Mouse (Mus musculus) granulocyte monocyte progenitor cell, adult 5-6 weeks (primary cell): Measurements from ENCODE around the gene Nat8l. TPM values are rescaled to one million over a fixed set of nuclear protein-coding genes. Genes with fewer than 3 reads are reported as not detected.
A peak's percentile ranks its signal among the peaks of the same experiment; 100 is the strongest.
"Not testable (repeated sequence)": the region's sequence is repeated elsewhere in the genome, so short reads cannot be mapped to it uniquely, and the experiment has no call there.

Experiments used
- ATAC-seq: replicated peaks from 2 replicates; pipeline ENCODE4 v1.8.0; 2016; ENCODE audit warnings: mild to moderate bottlenecking, moderate TSS enrichment, inconsistent platforms; ENCODE audit not compliant: poor library complexity, severe bottlenecking
- total RNA-seq, 2 experiments: library from RNA; stranded (forward) in 1 of 2; stranded (reverse) in 1 of 2; fragments of 200-712, 200-1000 nt in 1 of 2; fragments of >200 nt in 1 of 2; fragmentation: Nextera tagmentation in 1 of 2; gene quantifications; 2 replicates each; pipeline ENCODE4 v1.2.3; 2014 to 2017

Gene Nat8l
- total RNA-seq (2014; fragmentation: Nextera tagmentation), result 4.8 and 6.3 TPM in 2 replicates
- 1.7 and 2.2 TPM in 2 replicates for total RNA-seq (2017)

DNA sequence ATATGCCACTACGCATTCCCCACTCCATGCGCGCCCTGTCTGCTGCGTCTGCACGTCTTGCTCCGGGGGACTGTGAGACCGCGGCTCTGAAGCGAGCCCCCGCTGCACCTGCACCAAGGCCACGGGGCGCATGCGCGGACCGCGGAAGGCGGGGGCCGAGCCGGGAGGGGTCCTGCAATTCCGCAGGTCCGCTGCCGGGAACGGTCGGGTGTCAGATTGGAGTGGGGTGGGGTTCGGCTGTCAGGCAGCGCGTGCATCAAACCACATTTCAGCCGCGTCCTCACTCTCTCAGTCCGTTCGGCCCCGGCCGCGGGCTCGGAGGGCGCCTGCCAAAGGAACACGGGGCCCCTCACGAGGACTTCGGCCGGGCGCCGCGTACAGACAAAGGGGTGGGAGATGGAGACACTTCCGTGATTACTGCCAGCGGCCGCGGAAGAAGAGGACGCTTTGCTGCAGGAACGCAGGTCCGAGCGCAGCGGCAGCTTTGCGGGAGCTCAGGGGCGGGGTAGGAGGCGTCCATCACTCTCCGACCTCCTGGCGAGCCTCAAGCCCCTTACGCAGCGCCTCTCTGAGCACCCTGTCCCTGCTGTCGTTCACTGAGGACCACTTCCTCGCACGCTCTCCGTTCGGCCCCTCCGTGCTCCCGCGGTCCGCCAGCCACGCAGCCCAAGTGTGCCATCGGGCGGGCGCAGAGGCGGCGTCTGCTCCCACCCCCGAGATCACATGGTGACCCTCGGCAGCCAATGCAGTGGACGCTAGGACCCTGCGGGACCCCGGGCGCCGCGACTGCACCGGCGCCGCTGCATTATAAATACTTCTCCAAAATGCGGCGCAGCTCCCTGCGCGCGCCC lies at the start of gene Nat8l:
TSS of gene Nat8l (plus strand) at position 142 of the 851 bp plus-strand sequence.
- ATAC-seq, result peak; percentile 76

DNA sequence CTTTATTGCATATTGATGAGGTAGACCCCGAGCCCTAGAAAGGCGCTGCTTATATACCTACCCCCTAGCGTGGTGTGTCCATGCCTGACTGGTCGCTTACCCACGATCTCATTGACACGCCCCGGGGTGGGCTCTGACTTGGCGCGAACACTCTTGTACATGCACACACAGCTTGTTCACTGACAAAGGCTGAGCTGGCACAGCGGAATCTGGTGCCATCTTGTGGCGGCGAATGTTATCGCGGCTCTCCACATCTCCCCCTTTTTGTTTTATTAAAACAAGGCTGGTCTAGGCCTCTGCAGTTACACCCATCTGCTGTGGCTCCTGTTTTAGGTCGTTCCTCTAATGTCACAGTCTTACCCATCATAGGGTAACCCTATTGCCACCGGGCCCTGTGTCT lies 48.7 kb upstream of the Nat8l start:
- ATAC-seq, result not testable (repeated sequence)

DNA sequence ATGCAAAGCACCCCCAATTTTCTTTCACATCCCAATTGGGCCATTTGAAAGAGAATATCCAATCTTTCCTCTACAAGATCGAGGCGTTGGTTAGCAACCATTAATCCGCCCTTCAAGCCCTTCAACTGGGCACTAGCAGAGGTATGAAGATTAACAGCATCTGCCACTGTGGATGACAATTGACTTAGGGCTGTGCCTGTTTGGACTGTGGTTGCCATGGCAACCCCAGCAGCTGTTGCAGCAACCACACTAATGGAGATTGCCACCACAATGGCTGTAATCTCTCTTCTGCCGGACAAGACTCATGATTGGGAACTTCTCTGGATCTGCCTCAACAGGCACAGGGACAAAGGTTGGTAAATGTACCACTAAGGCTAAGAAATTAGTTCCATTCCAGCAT lies 47.5 kb upstream of the Nat8l start:
- ATAC-seq, result no peak

DNA sequence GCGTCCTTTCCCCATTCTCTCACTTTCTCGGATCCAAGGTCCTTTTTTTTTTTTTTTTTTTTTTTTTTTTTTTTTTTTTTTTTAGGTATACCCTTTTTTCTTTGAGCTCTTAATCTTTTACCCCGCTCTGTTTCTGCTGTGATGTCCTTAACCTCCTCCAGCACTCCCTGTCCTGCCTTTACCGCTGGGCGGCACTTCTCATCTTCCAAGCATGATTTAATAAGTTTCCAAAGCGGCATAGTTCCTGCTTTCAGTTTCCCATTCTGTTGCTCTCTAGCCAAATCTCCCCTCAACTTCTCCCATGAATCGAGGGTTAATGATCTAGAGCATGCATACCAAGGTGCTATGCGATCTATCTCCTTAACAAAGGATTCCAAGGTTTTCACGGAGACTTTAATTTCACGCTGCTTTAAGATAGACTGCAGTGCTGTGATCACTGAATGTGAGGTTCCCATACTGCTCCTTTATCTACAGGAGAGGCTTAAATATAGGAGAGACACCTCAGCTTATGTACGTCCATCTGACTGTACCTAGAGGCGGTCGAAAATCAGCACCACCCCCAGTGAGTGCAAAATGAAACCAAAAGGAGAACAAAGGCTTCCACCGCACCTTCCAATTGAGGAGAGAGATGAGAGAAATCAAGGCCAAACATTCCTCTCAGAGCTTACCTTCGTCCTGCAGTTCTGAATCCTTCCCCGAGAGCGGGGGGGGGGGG lies 42.2 kb upstream of the Nat8l start:
- no peak for ATAC-seq

DNA sequence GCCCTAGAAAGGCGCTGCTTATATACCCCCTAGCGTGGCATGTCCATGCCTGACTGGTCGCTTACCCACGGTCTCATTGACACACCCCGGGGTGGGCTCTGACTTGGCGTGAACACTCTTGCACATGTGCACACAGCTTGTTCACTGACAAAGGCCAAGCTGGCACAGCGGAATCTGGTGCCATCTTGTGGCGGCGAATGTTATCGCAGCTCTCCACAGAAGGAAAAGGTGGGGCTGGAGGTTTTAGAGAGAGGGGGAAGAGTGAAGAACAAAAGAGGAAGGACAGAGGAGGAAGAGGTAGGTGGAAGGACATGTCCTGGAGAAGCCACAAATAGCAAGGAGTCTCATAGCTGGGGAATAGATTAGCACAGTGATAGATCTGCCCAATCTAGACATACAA lies 41.4 kb upstream of the Nat8l start:
- ATAC-seq, result peak; percentile 88

DNA sequence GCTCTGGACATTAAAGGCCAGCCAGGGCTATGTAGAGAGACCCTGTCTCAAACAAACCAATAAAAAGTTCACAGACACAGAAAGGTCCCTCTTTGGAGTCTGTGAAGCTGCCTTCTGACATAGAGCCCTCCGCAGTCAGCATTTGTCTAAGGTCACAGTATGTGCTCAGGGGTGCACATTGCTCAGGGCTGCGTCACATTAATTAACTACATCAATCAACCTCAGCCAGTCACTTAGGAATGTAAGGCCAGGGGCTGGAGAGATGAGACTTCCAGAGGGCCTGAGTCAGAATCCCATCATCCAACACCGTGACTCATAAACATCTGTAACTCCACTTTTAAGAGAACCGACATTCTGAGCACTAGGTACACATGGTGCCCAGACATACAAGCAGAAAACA lies 39.9 kb upstream of the Nat8l start:
- no peak for ATAC-seq

DNA sequence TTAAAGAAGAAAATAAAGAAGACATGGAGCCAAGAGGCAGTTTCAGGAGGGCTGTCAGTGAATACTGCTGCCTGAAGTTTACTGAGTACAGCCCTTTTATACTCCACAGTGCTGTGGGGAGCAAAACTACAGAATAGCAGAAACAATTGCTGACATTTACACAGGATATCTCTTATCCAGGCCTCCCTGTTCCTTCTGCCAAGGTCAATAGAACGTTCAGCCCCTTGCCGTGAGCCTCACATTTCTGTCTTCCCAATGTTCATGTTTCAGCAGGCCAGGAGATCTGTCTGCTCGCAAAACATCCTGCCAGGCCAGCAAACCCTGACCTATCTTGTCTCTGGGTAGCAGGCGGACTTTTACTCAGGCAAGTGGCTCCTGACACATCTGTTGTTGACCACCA lies 36.4 kb upstream of the Nat8l start:
- no peak for ATAC-seq

DNA sequence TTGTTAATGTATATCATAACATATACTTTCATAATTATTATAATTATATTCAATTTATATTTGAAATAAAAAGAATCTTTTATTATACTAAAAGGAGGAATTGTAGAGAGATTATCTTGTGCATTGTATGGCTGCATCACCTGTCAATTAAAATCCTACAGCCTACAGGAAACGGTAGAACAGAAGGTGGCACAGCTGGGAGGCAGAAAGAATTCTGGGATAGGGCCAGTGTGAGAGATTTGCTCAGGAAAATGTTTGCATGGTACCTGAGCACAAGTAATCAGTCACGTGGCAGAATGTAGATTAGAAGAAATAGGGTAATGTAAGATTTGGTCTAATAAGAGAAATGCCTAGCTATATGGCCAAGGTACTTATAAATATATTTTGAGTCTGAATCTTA lies 21.0 kb upstream of the Nat8l start:
- no peak for ATAC-seq

DNA sequence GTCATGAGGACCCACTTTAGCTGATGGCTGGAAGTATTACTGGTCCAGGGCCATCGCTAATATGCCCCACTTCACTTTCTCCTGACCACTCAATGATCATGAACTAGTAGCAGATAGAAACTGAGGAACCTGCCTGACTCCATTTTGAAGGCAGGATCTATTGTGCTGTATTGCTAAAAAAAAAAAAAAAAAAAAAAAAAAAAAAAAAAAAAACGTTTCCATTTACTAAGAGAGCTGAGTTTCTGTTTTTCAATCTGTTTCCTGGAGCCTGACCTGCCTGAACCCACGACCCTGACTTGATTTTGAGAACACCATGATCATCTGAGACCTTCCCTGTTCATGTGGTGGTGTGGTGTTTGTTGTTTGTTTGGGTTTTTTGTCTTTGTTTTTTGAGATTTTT lies 19.5 kb upstream of the Nat8l start:
- no peak for ATAC-seq

DNA sequence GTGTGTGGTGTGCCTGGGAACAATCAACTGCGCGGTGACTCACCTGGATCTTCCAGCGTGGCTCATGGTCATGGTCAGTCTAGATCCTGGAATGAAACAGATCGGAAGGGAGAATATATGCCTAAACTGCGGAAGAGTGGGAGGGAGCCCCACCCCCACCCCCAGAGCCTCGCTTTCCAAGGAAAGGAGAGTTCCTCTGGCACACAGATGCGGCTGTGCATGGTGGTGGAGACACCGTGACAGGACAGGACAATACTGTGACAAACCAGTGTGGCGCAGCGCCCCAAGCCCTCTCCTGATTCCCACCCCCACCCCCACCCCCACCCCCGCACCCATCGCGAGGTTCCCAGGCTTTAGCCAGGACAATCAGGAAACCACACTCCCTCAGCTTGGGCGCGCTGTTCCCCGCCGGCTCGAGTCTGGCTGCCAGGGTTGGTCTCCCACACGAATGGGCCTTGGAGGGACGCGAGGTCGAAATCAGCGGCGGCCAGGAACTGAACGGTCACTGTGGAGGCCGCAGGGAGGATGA lies 13.0 kb upstream of the Nat8l start:
- ATAC-seq, result no peak

DNA sequence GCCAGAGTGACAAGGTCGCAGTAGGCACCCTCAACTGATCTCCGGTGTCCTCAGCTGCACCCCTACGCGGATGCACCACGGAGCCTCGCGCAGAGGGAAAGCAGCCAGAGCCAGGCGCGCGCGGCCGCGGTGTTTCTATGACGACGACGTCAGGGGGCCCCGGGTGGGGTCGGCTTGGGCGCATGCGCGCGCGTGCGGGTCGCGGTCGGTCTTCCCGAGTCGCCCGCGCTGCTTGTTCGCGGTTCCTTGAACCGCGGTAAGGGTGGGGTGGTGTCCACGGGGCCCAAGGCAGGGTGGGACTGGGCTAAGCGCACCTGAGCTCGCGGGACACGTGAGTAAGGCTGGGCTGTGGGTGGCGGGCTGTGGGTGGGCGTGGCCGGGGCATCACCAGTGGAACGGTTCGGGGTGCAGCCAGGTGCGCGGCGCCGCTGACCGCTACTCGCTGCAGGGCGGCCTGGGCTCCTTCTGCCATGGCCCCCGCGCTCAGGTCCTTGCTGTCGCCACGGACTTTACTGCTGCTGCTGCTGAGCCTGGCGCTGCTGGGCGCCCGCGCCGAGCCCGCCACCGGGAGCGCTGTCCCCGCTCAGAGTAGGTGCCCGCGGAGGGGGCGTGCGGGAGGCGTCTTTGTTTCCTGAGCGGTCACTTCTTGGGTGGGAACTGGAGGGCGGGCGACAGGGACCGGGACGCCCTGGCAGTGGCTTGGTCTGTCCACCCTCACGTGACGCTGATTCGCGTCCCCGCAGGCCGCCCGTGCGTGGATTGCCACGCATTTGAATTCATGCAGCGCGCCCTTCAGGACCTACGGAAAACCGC lies 12.3 kb upstream of the Nat8l start, which contains the start of gene Gm1673:
TSS of gene Gm1673 (plus strand) at position 125 of the 813 bp plus-strand sequence.
- ATAC-seq, result peak; percentile 71

DNA sequence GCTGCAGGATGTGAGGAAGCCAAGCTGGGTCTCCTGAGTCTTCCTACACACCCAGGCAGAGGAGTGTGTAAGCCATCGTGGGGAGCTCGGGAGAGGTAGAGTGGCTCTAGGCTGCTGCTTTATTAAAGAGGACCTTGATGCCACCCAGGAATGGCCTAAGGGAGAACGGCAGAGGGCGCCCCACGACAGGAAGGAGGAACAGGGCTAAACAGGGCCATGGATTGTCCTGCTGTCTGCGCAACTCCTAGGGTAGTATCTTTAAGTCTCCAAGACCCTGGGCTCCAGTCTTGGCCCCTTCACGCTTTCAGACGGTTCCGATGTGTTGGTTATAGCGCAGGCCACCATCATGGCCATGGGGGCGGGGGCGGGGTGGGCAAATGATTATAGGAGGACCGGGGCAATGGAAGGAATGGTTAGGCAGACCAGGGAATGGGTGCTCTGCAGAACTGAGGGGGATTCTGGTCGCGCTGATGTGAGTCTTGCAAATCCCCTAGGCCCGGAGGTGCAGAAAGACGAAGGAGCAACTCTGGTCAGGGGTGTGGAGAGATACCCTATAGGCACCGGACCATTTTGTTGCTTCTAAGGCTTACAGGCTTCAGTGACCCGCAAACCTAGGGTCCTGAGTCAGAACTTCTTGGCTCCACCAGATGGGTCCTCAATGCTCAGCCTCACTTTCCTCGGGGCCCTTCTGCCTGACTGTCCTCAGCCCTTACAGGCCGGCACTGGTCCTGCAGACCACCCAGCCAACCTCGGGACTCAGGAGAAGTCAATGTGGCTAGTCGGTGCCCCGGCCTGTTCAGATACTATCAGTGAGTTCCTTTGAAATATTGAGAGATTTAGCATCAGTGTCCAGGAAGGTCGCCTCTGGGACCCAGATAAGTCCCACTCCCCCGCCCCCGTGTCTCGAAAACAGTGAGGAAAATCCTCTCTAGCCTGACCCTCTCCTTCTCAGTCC lies 836 bp upstream of the Nat8l start:
- ATAC-seq, result 0 out of 2 replicates have a peak, but pooled peaks have one; percentile 20

DNA sequence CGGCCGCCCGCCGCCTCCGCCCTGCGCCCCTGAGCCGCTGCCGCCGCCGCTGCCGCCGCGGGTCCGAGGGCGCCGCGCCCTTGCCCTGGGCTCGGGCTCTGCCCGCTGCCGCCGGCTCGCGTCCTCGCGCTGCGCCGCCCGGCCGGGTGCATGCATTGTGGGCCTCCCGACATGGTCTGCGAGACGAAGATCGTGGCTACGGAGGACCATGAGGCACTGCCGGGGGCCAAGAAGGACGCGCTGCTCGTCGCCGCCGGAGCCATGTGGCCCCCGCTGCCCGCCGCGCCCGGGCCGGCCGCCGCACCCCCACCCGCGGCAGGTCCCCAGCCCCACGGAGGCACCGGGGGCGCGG lies 886 bp downstream of the Nat8l start:
- no peak for ATAC-seq

DNA sequence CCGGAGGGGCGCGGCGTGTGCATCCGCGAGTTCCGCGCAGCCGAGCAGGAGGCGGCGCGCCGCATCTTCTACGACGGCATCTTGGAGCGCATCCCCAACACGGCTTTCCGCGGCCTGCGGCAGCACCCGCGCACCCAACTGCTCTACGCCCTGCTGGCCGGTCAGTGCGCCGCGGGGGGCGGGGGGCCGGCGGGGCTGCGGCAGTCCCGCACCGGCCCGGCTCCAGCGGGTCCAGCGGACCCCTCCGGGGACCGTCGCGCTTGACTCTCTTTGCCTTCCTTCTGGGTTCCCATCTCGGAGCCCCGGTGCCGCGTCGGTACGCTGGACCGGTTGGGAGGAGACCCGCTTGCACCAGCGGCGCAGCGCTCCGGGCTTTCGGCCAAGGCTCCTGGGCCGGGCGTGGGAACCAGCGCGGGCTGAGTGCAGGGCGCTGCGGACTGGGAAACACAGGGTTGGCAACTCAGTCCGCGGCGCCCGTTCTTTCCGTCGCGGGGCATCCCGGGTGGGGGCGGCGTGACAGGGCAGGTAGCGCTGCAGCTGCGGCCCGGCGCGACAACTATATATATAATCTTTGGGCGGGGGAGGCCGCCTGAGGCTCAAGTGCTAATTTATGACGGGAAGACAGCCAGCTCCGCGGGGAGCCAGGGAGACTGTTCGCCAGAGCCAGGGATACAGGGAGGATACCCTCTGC lies 1.4 kb downstream of the Nat8l start:
- 0 out of 2 replicates have a peak, but pooled peaks have one; percentile 1 for ATAC-seq

DNA sequence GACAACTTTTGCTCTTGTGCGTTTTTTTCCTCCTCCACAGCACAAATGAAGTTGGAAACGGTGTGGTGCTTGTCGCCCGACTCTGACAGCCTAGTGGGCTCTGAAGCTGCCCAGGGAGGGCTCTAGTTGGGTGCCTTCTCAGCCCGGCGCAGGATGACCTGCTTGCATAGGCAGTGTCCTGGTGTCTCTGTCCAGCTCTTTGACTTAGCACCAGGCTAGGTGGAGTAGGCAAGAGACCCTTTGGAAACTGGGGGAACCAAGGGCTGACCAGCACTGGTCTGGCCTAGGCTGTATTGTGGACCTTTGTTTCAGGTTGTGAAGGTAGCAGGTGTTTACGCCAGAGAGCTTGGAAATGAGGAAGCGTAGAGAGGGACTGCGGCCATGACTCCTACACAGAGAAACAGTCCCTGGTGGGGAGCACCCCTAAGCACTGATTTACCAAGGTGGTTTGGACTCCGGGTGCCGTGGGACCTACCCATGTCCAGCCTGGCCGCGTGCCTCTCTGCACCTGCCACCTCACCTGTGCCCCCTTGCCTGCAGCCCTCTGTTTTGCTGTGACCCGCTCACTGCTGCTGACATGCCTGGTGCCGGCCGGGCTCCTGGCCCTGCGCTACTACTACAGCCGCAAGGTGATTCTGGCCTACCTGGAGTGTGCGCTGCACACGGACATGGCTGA lies 2.2 kb downstream of the Nat8l start:
- no peak for ATAC-seq

DNA sequence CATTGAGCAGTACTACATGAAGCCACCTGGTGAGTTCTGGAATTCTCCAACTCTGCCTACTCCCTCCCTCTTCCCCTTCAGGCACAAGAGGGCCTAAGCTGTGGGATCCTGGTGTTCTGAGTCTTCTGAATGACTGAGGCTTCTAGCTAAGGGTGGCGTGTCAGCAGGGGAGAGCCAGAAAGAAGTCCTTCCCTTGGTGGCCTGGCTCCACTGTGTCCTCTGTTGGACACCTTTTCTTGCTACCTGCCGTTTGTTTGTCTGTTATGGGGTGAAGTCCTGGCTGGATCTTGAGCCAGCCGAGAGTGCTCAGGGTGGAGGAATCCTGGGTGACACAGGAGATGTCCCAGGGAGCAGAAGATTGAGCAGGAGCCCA lies 2.7 kb downstream of the Nat8l start:
- no peak for ATAC-seq

DNA sequence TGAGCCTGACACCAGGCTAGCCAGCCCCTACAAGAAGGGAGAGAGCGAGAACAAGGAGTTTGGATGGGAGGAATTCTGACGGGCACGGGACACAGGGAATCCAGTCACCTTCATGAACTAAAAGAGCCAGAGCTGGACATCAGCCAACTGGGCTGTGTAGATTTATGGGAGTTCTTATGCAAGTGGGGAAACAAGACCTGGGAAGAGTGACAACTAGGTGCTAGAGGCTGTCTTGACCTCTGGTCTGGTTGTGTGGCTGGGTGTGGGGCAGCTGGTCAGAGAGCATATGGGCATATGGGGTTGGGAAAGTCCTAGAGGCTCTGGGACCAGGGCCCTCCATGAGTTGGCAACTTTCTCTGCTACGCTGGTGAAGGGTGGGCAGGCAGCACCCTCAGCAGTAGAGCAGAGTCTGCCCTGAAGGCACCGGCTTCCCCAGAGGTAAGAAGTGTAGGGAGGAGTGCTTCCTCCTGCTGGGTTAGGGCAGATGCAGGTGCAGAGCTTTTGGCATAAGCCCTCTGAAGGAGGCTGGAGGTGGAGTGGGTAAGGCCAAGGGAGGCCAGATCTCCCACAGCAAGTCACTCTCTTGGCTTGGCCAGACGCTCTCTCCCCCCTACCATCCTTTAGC lies 3.8 kb downstream of the Nat8l start:
- ATAC-seq, result no peak

DNA sequence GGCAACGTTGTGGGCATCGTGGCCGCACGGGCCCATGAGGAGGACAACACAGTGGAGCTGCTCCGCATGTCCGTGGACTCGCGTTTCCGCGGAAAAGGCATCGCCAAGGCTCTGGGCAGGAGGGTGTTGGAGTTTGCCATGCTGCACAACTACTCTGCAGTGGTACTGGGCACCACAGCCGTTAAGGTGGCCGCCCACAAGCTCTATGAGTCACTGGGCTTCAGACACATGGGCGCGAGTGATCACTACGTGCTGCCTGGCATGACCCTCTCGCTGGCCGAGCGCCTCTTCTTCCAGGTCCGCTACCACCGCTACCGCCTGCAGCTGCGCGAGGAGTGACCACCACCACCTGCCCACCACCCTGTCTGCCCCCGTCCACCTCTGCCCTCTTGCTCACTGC lies 5.0 kb downstream of the Nat8l start:
- ATAC-seq, result no peak
